Mouse (Mus musculus): ENCODE measurements around the gene Mx1. TPM values are rescaled to one million over a fixed set of nuclear protein-coding genes. Genes with fewer than 3 reads are reported as not detected.

Mx1 gene
- polyA plus RNA-seq (2015; fragmentation: Nextera tagmentation; extraction: Ambion mirVana) = 0.20 and 0.39 TPM in 2 replicates

DNA sequence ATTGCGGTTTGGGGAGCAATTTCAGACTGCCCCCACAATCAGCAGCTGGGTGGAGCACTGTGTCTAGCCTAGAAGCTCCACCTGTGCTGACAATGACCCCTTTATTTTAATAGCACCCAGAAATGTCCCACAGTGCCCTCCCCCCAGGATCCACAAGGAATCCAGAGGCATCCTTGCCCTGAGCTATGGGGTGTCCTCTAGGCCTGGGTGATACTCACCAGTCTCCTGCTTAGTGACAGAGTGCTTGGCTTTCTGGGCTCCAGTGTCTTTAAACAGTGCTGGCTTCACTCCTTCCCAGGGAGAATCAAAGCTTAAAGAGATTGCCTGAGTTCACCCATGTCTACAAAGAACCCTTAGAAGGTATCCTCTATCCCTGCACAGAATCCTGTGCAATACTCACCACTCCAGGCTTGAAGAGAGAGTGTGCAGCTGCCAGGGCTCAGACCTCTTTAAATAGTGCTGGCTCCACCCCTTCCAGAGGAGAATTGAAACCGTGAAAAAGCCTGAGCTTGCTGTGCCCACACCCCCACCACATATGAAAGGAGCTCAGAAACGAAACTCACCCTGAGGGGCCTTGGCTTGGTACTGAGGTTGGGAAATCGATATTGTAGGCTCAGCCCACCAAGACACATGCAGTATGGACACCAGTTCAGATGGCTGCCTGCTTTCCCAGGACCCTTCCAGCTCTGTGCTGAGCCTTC is at the start of gene Mx1:
Gene Mx1, minus strand, starts transcription at position 427 of the 701 bp plus-strand sequence.
- H3K4me1 ChIP-seq (ENCODE audit: control insufficient read depth, low read depth, low read length) = no peaks in the 10 kb centered on the region
- H3K4me3 ChIP-seq (ENCODE audit: low read depth, low read length) = no peak within 1 kb of the TSS
- WGBS (ENCODE audit: insufficient replicate concordance) = 18% methylated on average over 4 of the region's 4 CpGs
- no peaks in the 10 kb centered on the region for H3K36me3 ChIP-seq (ENCODE audit: control insufficient read depth, insufficient read depth)
- H3K9ac ChIP-seq (ENCODE audit: low read depth, low read length) = no peak within 1 kb of the TSS
- H3K9me3 ChIP-seq (replicated peaks; ENCODE audit: control insufficient read depth, low read length) = no peaks in the 10 kb centered on the region
- ATAC-seq (ENCODE audit: low read depth) = peak; percentile 60
- H3K4me2 ChIP-seq (ENCODE audit: low read depth, low read length) = no peak within 1 kb of the TSS
- no peak within 1 kb of the TSS for H3K27ac ChIP-seq (ENCODE audit: low read length)
- no peaks in the 10 kb centered on the region for H3K27me3 ChIP-seq (ENCODE audit: control insufficient read depth, insufficient read depth, low read depth, low read length)

DNA sequence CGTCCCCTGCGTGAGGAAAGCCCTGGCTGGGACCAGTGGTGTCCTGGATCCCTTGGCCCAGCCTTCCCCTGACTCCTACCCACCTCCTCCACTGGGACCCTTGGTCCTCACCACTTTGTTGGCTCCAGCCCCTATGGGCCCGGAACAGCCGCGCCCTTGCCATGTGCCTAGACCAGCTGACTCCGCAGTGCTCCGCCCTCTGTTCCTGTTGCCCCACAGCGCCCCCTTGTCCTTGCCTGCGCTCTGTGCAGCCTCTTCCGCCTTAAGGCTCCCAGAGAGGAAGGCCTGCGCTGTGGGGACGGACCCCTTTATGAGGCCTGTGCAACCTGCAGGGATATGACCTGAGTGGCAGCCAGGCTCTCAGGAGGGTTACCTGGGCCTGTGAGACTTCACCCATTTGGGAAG is 49.6 kb upstream of the Mx1 start:
- no peak overlapping the region for H3K4me2 ChIP-seq (ENCODE audit: low read depth, low read length)
- ATAC-seq (ENCODE audit: low read depth) = no peak
- no peaks in the 10 kb centered on the region for H3K4me1 ChIP-seq (ENCODE audit: control insufficient read depth, low read depth, low read length)
- no peaks in the 10 kb centered on the region for H3K36me3 ChIP-seq (ENCODE audit: control insufficient read depth, insufficient read depth)
- H3K4me3 ChIP-seq (ENCODE audit: low read depth, low read length) = no peak overlapping the region
- H3K27me3 ChIP-seq (ENCODE audit: control insufficient read depth, insufficient read depth, low read depth, low read length) = no peaks in the 10 kb centered on the region
- no peak overlapping the region for H3K27ac ChIP-seq (ENCODE audit: low read length)
- no peak overlapping the region for H3K9ac ChIP-seq (ENCODE audit: low read depth, low read length)
- WGBS (ENCODE audit: insufficient replicate concordance) = 76% methylated on average over 12 of the region's 12 CpGs
- H3K9me3 ChIP-seq (replicated peaks; ENCODE audit: control insufficient read depth, low read length) = no peaks in the 10 kb centered on the region

DNA sequence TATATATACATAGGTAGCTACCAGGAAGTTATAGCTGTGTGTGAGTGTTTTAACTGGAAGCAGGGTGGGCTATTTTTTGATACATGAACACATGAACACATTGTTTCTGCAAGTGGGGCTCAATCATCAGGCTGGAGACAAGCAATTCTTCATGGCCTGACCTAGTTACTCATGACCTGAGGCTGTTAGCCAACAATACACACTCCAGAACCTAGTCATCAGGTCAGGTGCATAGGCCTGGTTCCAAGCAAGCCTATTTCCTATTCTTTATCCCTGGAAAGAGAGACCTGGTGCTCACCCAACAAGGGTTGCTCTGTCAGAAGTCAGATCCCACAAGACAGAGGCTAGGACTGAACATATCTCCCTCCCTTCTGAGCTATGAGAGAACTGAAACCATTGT is 48.8 kb upstream of the Mx1 start:
- Histone ChIP-seq H3K27me3 (ENCODE audit: control insufficient read depth, insufficient read depth, low read depth, low read length) (no peaks in the 10 kb centered on the region), H3K9me3 (replicated peaks; ENCODE audit: control insufficient read depth, low read length) (no peaks in the 10 kb centered on the region)
- no peak for ATAC-seq (ENCODE audit: low read depth)

DNA sequence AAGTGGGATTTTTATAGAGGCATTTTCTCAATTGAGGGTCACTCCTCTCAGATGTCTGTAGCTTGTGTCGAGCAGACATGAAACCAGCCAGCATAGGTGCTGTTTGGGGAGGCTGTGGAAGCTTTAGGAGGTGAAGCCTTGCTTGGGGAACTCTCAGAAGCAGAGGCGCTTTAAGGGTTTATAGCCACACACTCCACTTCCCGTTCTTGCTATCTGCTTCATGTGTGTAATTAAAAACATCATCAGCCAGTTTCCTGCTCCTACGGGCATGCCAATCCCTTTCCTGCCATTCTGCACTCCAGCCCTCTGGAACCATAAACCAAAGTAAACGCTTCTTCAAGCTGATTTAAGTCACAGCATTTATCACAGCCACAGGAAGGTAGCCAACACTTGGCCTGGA is 48.1 kb upstream of the Mx1 start:
- no peaks in the 10 kb centered on the region for H3K36me3 ChIP-seq (ENCODE audit: control insufficient read depth, insufficient read depth)
- H3K27me3 ChIP-seq (ENCODE audit: control insufficient read depth, insufficient read depth, low read depth, low read length) = no peaks in the 10 kb centered on the region
- WGBS (ENCODE audit: insufficient replicate concordance) = 28% methylated on average over 5 of the region's 5 CpGs
- no peak overlapping the region for H3K9ac ChIP-seq (ENCODE audit: low read depth, low read length)
- no peak overlapping the region for H3K4me2 ChIP-seq (ENCODE audit: low read depth, low read length)
- H3K27ac ChIP-seq (ENCODE audit: low read length) = no peak overlapping the region
- no peak for ATAC-seq (ENCODE audit: low read depth)
- no peaks in the 10 kb centered on the region for H3K9me3 ChIP-seq (replicated peaks; ENCODE audit: control insufficient read depth, low read length)
- no peaks in the 10 kb centered on the region for H3K4me1 ChIP-seq (ENCODE audit: control insufficient read depth, low read depth, low read length)
- H3K4me3 ChIP-seq (ENCODE audit: low read depth, low read length) = no peak overlapping the region

More for the DNA sequence above, 48.8 kb upstream of the Mx1 start:
- no peak overlapping the region for H3K27ac ChIP-seq (ENCODE audit: low read length)
- H3K9ac ChIP-seq (ENCODE audit: low read depth, low read length) = no peak overlapping the region
- H3K4me3 ChIP-seq (ENCODE audit: low read depth, low read length) = no peak overlapping the region
- no peaks in the 10 kb centered on the region for H3K4me1 ChIP-seq (ENCODE audit: control insufficient read depth, low read depth, low read length)
- H3K4me2 ChIP-seq (ENCODE audit: low read depth, low read length) = no peak overlapping the region
- H3K36me3 ChIP-seq (ENCODE audit: control insufficient read depth, insufficient read depth) = no peaks in the 10 kb centered on the region

DNA sequence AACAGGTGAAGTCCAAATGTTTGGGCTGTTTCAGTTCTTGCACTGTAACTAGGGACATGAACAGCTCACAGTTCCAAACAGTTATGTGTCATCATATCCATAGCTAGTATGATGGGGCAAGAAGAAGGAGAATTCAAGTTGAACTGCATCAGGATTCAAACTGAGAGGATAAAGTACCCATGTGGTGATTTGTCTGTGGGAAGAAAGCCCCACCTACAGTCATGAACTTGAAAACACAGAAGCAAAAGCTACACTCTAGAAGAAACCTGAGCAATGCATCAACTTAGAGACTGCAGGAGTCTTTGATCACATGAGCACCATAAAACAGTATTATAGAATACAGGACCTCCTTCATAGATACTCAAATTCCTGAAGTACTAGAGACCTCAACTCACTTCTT is 45.1 kb upstream of the Mx1 start:
- no peak overlapping the region for H3K9ac ChIP-seq (ENCODE audit: low read depth, low read length)
- no peak overlapping the region for H3K27ac ChIP-seq (ENCODE audit: low read length)
- no peaks in the 10 kb centered on the region for H3K9me3 ChIP-seq (replicated peaks; ENCODE audit: control insufficient read depth, low read length)
- H3K4me2 ChIP-seq (ENCODE audit: low read depth, low read length) = no peak overlapping the region
- no peaks in the 10 kb centered on the region for H3K36me3 ChIP-seq (ENCODE audit: control insufficient read depth, insufficient read depth)
- H3K4me3 ChIP-seq (ENCODE audit: low read depth, low read length) = no peak overlapping the region
- H3K4me1 ChIP-seq (ENCODE audit: control insufficient read depth, low read depth, low read length) = no peaks in the 10 kb centered on the region
- H3K27me3 ChIP-seq (ENCODE audit: control insufficient read depth, insufficient read depth, low read depth, low read length) = no peaks in the 10 kb centered on the region
- ATAC-seq (ENCODE audit: low read depth) = no peak

DNA sequence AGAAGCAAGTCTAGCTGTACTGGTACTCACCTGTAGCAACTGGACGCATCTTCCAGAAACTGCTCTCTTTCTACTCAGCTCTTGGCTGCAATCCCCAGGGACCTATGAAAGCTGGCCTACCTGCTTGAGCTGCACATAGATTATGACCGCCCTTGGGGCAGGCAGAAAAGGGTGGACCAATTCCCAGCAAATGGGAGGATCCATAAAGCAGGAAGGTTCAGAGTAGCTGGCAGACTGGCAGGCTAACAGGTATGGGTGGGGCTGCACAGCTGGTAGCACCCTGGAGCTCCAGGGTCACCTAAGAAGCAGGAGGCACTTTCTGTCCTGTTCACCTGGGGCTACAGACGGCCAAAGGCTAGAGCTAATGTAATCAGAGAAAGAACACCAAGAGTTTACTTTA is 42.1 kb upstream of the Mx1 start:
- no peak for ATAC-seq (ENCODE audit: low read depth)
- 57% methylated on average over 3 of the region's 3 CpGs for WGBS (ENCODE audit: insufficient replicate concordance)

DNA sequence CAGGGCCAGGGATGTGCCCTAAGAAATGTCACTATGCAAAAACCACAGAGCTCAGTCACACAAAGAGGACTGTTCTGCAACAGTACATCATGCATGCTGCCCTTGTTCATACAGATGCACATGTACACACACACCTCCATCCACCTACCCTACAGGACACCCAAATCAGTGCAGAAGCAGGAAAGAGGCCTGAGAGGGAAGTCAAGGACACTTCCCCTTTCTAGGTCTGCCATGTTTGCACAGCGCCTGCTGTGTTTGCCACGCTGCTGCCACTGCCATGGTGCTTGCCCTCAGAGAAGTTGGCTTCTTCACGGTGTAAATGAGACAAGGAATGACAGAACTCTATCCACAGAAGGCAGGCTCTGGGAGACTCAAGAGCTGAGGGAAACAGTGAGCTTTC is 41.1 kb upstream of the Mx1 start:
- no peak overlapping the region for H3K4me3 ChIP-seq (ENCODE audit: low read depth, low read length)
- no peak overlapping the region for H3K27ac ChIP-seq (ENCODE audit: low read length)
- no peaks in the 10 kb centered on the region for H3K36me3 ChIP-seq (ENCODE audit: control insufficient read depth, insufficient read depth)
- no peaks in the 10 kb centered on the region for H3K4me1 ChIP-seq (ENCODE audit: control insufficient read depth, low read depth, low read length)
- WGBS (ENCODE audit: insufficient replicate concordance) = 37% methylated on average over 3 of the region's 3 CpGs
- no peaks in the 10 kb centered on the region for H3K27me3 ChIP-seq (ENCODE audit: control insufficient read depth, insufficient read depth, low read depth, low read length)
- no peak overlapping the region for H3K4me2 ChIP-seq (ENCODE audit: low read depth, low read length)
- no peak overlapping the region for H3K9ac ChIP-seq (ENCODE audit: low read depth, low read length)
- no peak; the same call in 1 of the 2 replicates for ATAC-seq (ENCODE audit: low read depth)
- no peaks in the 10 kb centered on the region for H3K9me3 ChIP-seq (replicated peaks; ENCODE audit: control insufficient read depth, low read length)

More for the DNA sequence above, 42.1 kb upstream of the Mx1 start:
- no peak overlapping the region for H3K4me3 ChIP-seq (ENCODE audit: low read depth, low read length)
- no peak overlapping the region for H3K4me2 ChIP-seq (ENCODE audit: low read depth, low read length)
- no peaks in the 10 kb centered on the region for H3K27me3 ChIP-seq (ENCODE audit: control insufficient read depth, insufficient read depth, low read depth, low read length)
- no peaks in the 10 kb centered on the region for H3K9me3 ChIP-seq (replicated peaks; ENCODE audit: control insufficient read depth, low read length)
- H3K9ac ChIP-seq (ENCODE audit: low read depth, low read length) = no peak overlapping the region
- H3K4me1 ChIP-seq (ENCODE audit: control insufficient read depth, low read depth, low read length) = no peaks in the 10 kb centered on the region
- no peak overlapping the region for H3K27ac ChIP-seq (ENCODE audit: low read length)
- no peaks in the 10 kb centered on the region for H3K36me3 ChIP-seq (ENCODE audit: control insufficient read depth, insufficient read depth)

DNA sequence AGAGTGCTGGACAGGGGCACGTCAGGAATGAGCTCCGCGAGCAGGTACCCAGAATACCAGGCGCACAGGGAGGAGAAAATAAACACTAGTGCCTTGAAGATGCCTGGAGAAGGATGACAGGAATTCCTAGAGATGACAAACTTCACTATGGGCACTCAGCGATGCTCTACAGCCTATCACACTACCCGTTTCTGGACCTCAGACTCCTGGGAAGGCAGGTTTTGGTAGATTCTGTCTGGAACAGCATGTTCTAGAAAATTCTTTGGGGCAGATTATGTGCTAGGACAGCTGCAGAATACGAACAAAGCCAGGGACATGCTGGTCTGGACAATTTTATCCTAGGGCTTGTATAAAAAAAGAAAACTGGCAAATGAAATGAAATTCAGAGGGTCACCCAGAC is 38.2 kb upstream of the Mx1 start:
- no peak for ATAC-seq (ENCODE audit: low read depth)
- no peaks in the 10 kb centered on the region for H3K27me3 ChIP-seq (ENCODE audit: control insufficient read depth, insufficient read depth, low read depth, low read length)
- WGBS (ENCODE audit: insufficient replicate concordance) = 73% methylated on average over 7 of the region's 7 CpGs

DNA sequence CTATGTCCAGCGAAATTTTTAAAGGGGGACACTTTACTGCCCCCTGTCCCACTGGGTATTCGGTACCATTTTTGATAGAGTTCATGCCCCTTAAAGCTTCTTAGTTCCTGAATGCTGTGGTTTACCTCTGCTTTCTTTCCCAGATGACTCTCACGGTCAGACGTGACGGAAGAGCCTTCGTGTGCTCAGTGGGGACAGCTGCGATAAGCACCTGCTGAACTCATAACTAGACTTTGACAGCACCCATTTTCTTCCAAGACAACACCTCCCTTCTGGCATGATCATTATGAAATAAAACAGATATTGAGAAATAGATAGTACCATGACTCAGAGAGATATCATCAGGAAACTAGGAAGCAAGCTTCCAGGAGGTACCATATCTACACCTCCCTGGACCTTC is 36.7 kb upstream of the Mx1 start:
- Histone ChIP-seq H3K9me3 (replicated peaks; ENCODE audit: control insufficient read depth, low read length) (no peaks in the 10 kb centered on the region), H3K4me3 (ENCODE audit: low read depth, low read length) (no peak overlapping the region), H3K4me1 (ENCODE audit: control insufficient read depth, low read depth, low read length) (no peaks in the 10 kb centered on the region), H3K9ac (ENCODE audit: low read depth, low read length) (no peak overlapping the region), H3K27ac (ENCODE audit: low read length) (no peak overlapping the region), H3K27me3 (ENCODE audit: control insufficient read depth, insufficient read depth, low read depth, low read length) (no peaks in the 10 kb centered on the region), H3K36me3 (ENCODE audit: control insufficient read depth, insufficient read depth) (no peaks in the 10 kb centered on the region), H3K4me2 (ENCODE audit: low read depth, low read length) (no peak overlapping the region)
- no peak for ATAC-seq (ENCODE audit: low read depth)
- WGBS (ENCODE audit: insufficient replicate concordance) = 69% methylated on average over 7 of the region's 7 CpGs

More for the DNA sequence above, 38.2 kb upstream of the Mx1 start:
- no peak overlapping the region for H3K4me2 ChIP-seq (ENCODE audit: low read depth, low read length)
- no peak overlapping the region for H3K27ac ChIP-seq (ENCODE audit: low read length)
- no peak overlapping the region for H3K9ac ChIP-seq (ENCODE audit: low read depth, low read length)
- H3K4me1 ChIP-seq (ENCODE audit: control insufficient read depth, low read depth, low read length) = no peaks in the 10 kb centered on the region
- H3K4me3 ChIP-seq (ENCODE audit: low read depth, low read length) = no peak overlapping the region
- H3K36me3 ChIP-seq (ENCODE audit: control insufficient read depth, insufficient read depth) = no peaks in the 10 kb centered on the region
- no peaks in the 10 kb centered on the region for H3K9me3 ChIP-seq (replicated peaks; ENCODE audit: control insufficient read depth, low read length)
